Mouse (Mus musculus) heart, postnatal 0 days (tissue): ENCODE measurements at regions not wholly inside any gene's neighbourhood (a gene's known extent, or its start where the extent isn't known, plus 50 kb on each side); places are given as distances from the start of the nearest gene placed in this dataset.
A peak's percentile ranks its signal among the peaks of the same experiment; 100 is the strongest.

Source experiments
- ATAC-seq: fragments of 200-750 bp; cut with Nextera tagmentation; 2 replicates; pipeline ENCODE4 v1.8.0; 2017; ENCODE audit warnings: low read depth, moderate number of reproducible peaks, moderate library complexity; ENCODE audit not compliant: insufficient read depth
- DNase-seq: peaks from one replicate; pipeline ENCODE4 v3.0.0-alpha.2; 2016; ENCODE audit warnings: low spot score
- H3K27ac ChIP-seq: fragments of 300-500 bp; sonication (generic); 2 replicates; pipeline ENCODE4 v1.5.1; 2014; ENCODE audit warnings: low read depth, mild to moderate bottlenecking
- H3K27me3 ChIP-seq: fragments of 300-500 bp; sonication (generic); 2 replicates; pipeline ENCODE4 v1.6.1; 2014; ENCODE audit warnings: low read length, mixed read lengths; ENCODE audit not compliant: control insufficient read depth, insufficient read depth
- H3K36me3 ChIP-seq: fragments of 300-500 bp; sonication (generic); replicated peaks from 2 replicates; pipeline ENCODE4 v1.6.1; 2014; ENCODE audit warnings: low read length, mixed read lengths; ENCODE audit not compliant: control insufficient read depth, insufficient read depth
- H3K4me1 ChIP-seq: fragments of 300-500 bp; sonication (generic); 2 replicates; pipeline ENCODE4 v1.6.1; 2014; ENCODE audit warnings: antibody characterized with exemption; ENCODE audit not compliant: control insufficient read depth, insufficient read depth
- H3K4me2 ChIP-seq: fragments of 300-500 bp; sonication (generic); 2 replicates; pipeline ENCODE4 v1.6.1; 2014; ENCODE audit warnings: low read depth, mild to moderate bottlenecking, low read length, moderate library complexity
- H3K4me3 ChIP-seq: fragments of 300-500 bp; sonication (generic); 2 replicates; pipeline ENCODE4 v1.5.1; 2014; ENCODE audit warnings: low read depth, low read length
- H3K9ac ChIP-seq: fragments of 300-500 bp; sonication (generic); replicated peaks from 2 replicates; pipeline ENCODE4 v1.6.1; 2014; ENCODE audit warnings: low read depth, low read length, mixed read lengths
- H3K9me3 ChIP-seq: fragments of 300-500 bp; sonication (generic); replicated peaks from 2 replicates; pipeline ENCODE4 v1.6.1; 2016; ENCODE audit warnings: low read length; ENCODE audit not compliant: control insufficient read depth
- CTCF ChIP-seq: IDR thresholded peaks from 2 replicates; pipeline ENCODE4 v1.5.1; 2016; ENCODE audit warnings: antibody characterized with exemption, control low read depth, low read depth
- EP300 ChIP-seq: IDR thresholded peaks from 2 replicates; pipeline ENCODE4 v1.6.1; 2016; ENCODE audit warnings: antibody characterized with exemption, low read depth
- WGBS: fragments of 180-500 bp; shearing (Covaris S2); extraction: QIAGEN DNeasy Blood & Tissue Kit; methylation state at CpG from one replicate; pipeline ENCODE4 v1.1.7; 2014; 5-methylcytosine and 5-hydroxymethylcytosine counted together

- H3K4me1 ChIP-seq: no peaks in the 10 kb centered on the region
- H3K27me3 ChIP-seq: no peaks in the 10 kb centered on the region
- 0 out of 2 replicates have a peak, but pooled peaks cover 4% of the 10 kb centered on the region for H3K9me3 ChIP-seq
- H3K4me2 ChIP-seq: no peak overlapping the region
- ATAC-seq: no peak
- whole genome bisulfite sequencing: 26% methylated on average over 5 of the region's 5 CpGs
- no peak overlapping the region for H3K27ac ChIP-seq
- peak; percentile 55 for DNase-seq
- H3K4me3 ChIP-seq: no peak overlapping the region
- H3K36me3 ChIP-seq: no peaks in the 10 kb centered on the region; the same call in 1 of the 2 replicates
- H3K9ac ChIP-seq: no peak overlapping the region
- TF ChIP-seq EP300 (no peak), CTCF (no peak)
Observed at GRCm38 (mm10) chr10:118984580-118984979, 114.6 kb upstream of the Dyrk2 start.

GRCm38 (mm10) chr10:118981446-118981845, 111.4 kb upstream of the Dyrk2 start:
- 83% methylated on average over 5 of the region's 5 CpGs for WGBS
- H3K4me1 ChIP-seq: no peaks in the 10 kb centered on the region
- DNase-seq: no peak

GRCm38 (mm10) chr10:118979339-118979738, 109.3 kb upstream of the Dyrk2 start:
- no peak overlapping the region for H3K27ac ChIP-seq
- no peak overlapping the region for H3K4me3 ChIP-seq
- no peaks in the 10 kb centered on the region for H3K4me1 ChIP-seq
- 0 out of 2 replicates have a peak, but pooled peaks cover 4% of the 10 kb centered on the region for H3K9me3 ChIP-seq
- DNase-seq (no peak), ATAC-seq (no peak)
- no peak overlapping the region for H3K9ac ChIP-seq
- TF ChIP-seq EP300 (no peak), CTCF (no peak)
- no peak overlapping the region for H3K4me2 ChIP-seq
- H3K27me3 ChIP-seq: no peaks in the 10 kb centered on the region
- no peaks in the 10 kb centered on the region; the same call in 1 of the 2 replicates for H3K36me3 ChIP-seq
- 43% methylated on average over 13 of the region's 13 CpGs for WGBS

More at GRCm38 (mm10) chr10:118981446-118981845, 111.4 kb upstream of the Dyrk2 start:
- Histone ChIP-seq H3K9me3 (0 out of 2 replicates have a peak, but pooled peaks cover 4% of the 10 kb centered on the region), H3K4me2 (no peak overlapping the region), H3K4me3 (no peak overlapping the region), H3K9ac (no peak overlapping the region), H3K36me3 (no peaks in the 10 kb centered on the region; the same call in 1 of the 2 replicates), H3K27ac (no peak overlapping the region), H3K27me3 (no peaks in the 10 kb centered on the region)
- no peak for ATAC-seq
- TF ChIP-seq CTCF (no peak), EP300 (no peak)

- no peaks in the 10 kb centered on the region for H3K4me1 ChIP-seq
- no peak overlapping the region for H3K4me2 ChIP-seq
- H3K4me3 ChIP-seq: no peak overlapping the region
- no peak overlapping the region for H3K9ac ChIP-seq
- H3K36me3 ChIP-seq: no peaks in the 10 kb centered on the region
- WGBS: 73% methylated on average over 10 of the region's 10 CpGs
- H3K27me3 ChIP-seq: no peaks in the 10 kb centered on the region
- DNase-seq (no peak), ATAC-seq (no peak)
- H3K27ac ChIP-seq: no peak overlapping the region
- TF ChIP-seq CTCF (no peak), EP300 (no peak)
- H3K9me3 ChIP-seq: no peaks in the 10 kb centered on the region
Observed at GRCm38 (mm10) chr10:118978181-118978743, 108.3 kb upstream of the Dyrk2 start.

- H3K4me2 ChIP-seq: no peak overlapping the region
- no peaks in the 10 kb centered on the region for H3K27me3 ChIP-seq
- ATAC-seq (no peak), DNase-seq (no peak)
- H3K9ac ChIP-seq: no peak overlapping the region
- no peaks in the 10 kb centered on the region for H3K36me3 ChIP-seq
- H3K4me3 ChIP-seq: no peak overlapping the region
- no peaks in the 10 kb centered on the region for H3K9me3 ChIP-seq
- H3K4me1 ChIP-seq: no peaks in the 10 kb centered on the region
- TF ChIP-seq EP300: no peak
- TF ChIP-seq CTCF: no peak
- WGBS: 86% methylated on average over 10 of the region's 10 CpGs
- H3K27ac ChIP-seq: no peak overlapping the region
Observed at GRCm38 (mm10) chr10:118976447-118976846, 106.4 kb upstream of the Dyrk2 start.

- Histone ChIP-seq H3K9me3 (no peaks in the 10 kb centered on the region), H3K27ac (no peak overlapping the region), H3K4me3 (no peak overlapping the region), H3K4me1 (no peaks in the 10 kb centered on the region), H3K36me3 (no peaks in the 10 kb centered on the region), H3K4me2 (no peak overlapping the region), H3K27me3 (no peaks in the 10 kb centered on the region), H3K9ac (no peak overlapping the region)
- ATAC-seq: no peak
- TF ChIP-seq CTCF (no peak), EP300 (no peak)
- WGBS: 84% methylated on average over 2 of the region's 2 CpGs
- no peak for DNase-seq
Observed at GRCm38 (mm10) chr10:118975772-118976171, 105.8 kb upstream of the Dyrk2 start.
